Mouse (Mus musculus) bone marrow, adult 2 months (tissue): ENCODE data around the gene Clcn2. TPM values are rescaled to one million over a fixed set of nuclear protein-coding genes. Genes with fewer than 3 reads are reported as not detected.

Source experiments
- H3K27ac ChIP-seq: fragments of 200-500 bp; 2 replicates; pipeline ENCODE4 v1.5.1; 2012; ENCODE audit warnings: low read depth, mild to moderate bottlenecking, control low read depth, inconsistent platforms, low read length; ENCODE audit not compliant: control insufficient read depth, poor library complexity, insufficient read depth
- H3K4me1 ChIP-seq: fragments of 200-500 bp; 2 replicates; pipeline ENCODE4 v1.6.1; 2011; ENCODE audit warnings: low read length; ENCODE audit not compliant: control insufficient read depth, insufficient read depth
- H3K4me3 ChIP-seq: fragments of 200-500 bp; replicated peaks from 2 replicates; pipeline ENCODE3; 2011; ENCODE audit warnings: mild to moderate bottlenecking, low read depth, low read length, control low read depth; ENCODE audit not compliant: control insufficient read depth
- CTCF ChIP-seq: fragments of 200-500 bp; IDR thresholded peaks from 2 replicates; pipeline ENCODE4 v1.5.1; 2011; ENCODE audit warnings: low read length, control low read depth; ENCODE audit not compliant: control insufficient read depth, insufficient read depth
- POLR2A ChIP-seq: fragments of 200-500 bp; IDR thresholded peaks from 2 replicates; pipeline ENCODE4 v1.6.1; 2011; ENCODE audit warnings: low read depth, mild to moderate bottlenecking, control low read depth, low read length, borderline replicate concordance; ENCODE audit not compliant: control insufficient read depth
- WGBS: fragments of 180-500 bp; shearing (Covaris S2); methylation state at CpG from one replicate; pipeline ENCODE4 v1.1.7; 2018; 5-methylcytosine and 5-hydroxymethylcytosine counted together
- polyA plus RNA-seq: library from polyadenylated mRNA; stranded (reverse); fragments of >200 nt; gene quantifications from 2 replicates; pipeline ENCODE4 v1.2.4, GENCODE M21; 2011; ENCODE audit warnings: low replicate concordance; ENCODE audit not compliant: missing spikeins, insufficient read depth, insufficient read length

Gene Clcn2
- polyA plus RNA-seq, 1 experiment, result 23.1 TPM

- no peaks in the 10 kb centered on the region for H3K4me1 ChIP-seq
- no peak overlapping the region for H3K4me3 ChIP-seq
- TF ChIP-seq CTCF (no peak), POLR2A (no peak)
- 62% methylated on average over 4 of the region's 4 CpGs for WGBS
- no peak overlapping the region for H3K27ac ChIP-seq
Observed at GRCm38 (mm10) chr16:20725750-20726149, 8.2 kb upstream of the Clcn2 start.

- no peaks in the 10 kb centered on the region for H3K4me1 ChIP-seq
- no peak overlapping the region for H3K27ac ChIP-seq
- H3K4me3 ChIP-seq, result no peak overlapping the region
- no peak for TF ChIP-seq POLR2A
- WGBS, result 89% methylated on average over 7 of the region's 7 CpGs
Observed at GRCm38 (mm10) chr16:20725321-20725720, 7.8 kb upstream of the Clcn2 start.

GRCm38 (mm10) chr16:20724338-20724748 is 6.8 kb upstream of the Clcn2 start:
- no peaks in the 10 kb centered on the region for H3K4me1 ChIP-seq
- WGBS, result 27% methylated on average over 5 of the region's 5 CpGs
- TF ChIP-seq POLR2A (no peak), CTCF (peak; percentile 68)
- no peak overlapping the region for H3K27ac ChIP-seq
- H3K4me3 ChIP-seq, result no peak overlapping the region

GRCm38 (mm10) chr16:20723247-20723646 is 5.7 kb upstream of the Clcn2 start:
- H3K27ac ChIP-seq, result no peak overlapping the region
- TF ChIP-seq CTCF (no peak), POLR2A (no peak)
- 87% methylated on average over 4 of the region's 4 CpGs for WGBS
- no peak overlapping the region for H3K4me3 ChIP-seq
- H3K4me1 ChIP-seq, result no peaks in the 10 kb centered on the region

GRCm38 (mm10) chr16:20722736-20723135 is 5.2 kb upstream of the Clcn2 start:
- Histone ChIP-seq H3K4me3 (no peak overlapping the region), H3K4me1 (no peaks in the 10 kb centered on the region), H3K27ac (no peak overlapping the region)
- TF ChIP-seq CTCF, result no peak
- no peak for TF ChIP-seq POLR2A
- WGBS, result 83% methylated on average over 4 of the region's 4 CpGs

GRCm38 (mm10) chr16:20721808-20722207 is 4.3 kb upstream of the Clcn2 start:
- no peaks in the 10 kb centered on the region for H3K4me1 ChIP-seq
- WGBS, result 86% methylated on average over 10 of the region's 10 CpGs

GRCm38 (mm10) chr16:20717978-20718670 is 578 bp upstream of the Clcn2 start:
- under 1% methylated on average over 18 of the region's 18 CpGs for WGBS
- no peaks in the 10 kb centered on the region for H3K4me1 ChIP-seq
- 0 out of 2 replicates have a peak overlapping the region, but pooled peaks have one; percentile 78 for H3K27ac ChIP-seq
- TF ChIP-seq POLR2A (no peak), CTCF (no peak)
- H3K4me3 ChIP-seq, result peak overlapping the region; percentile 94

More at GRCm38 (mm10) chr16:20721808-20722207, 4.3 kb upstream of the Clcn2 start:
- Histone ChIP-seq H3K4me3 (no peak overlapping the region), H3K27ac (no peak overlapping the region)
- TF ChIP-seq POLR2A, result no peak
- no peak for TF ChIP-seq CTCF

GRCm38 (mm10) chr16:20716841-20717180 is 735 bp downstream of the Clcn2 start:
- Histone ChIP-seq H3K4me1 (no peaks in the 10 kb centered on the region), H3K27ac (peak overlapping the region; percentile 78), H3K4me3 (peak overlapping the region; percentile 94)
- no peak for TF ChIP-seq POLR2A
- no peak for TF ChIP-seq CTCF
- 0% methylated on average over 8 of the region's 8 CpGs for WGBS

GRCm38 (mm10) chr16:20715976-20716840 is 1.3 kb downstream of the Clcn2 start:
- Histone ChIP-seq H3K4me3 (peak overlapping the region; percentile 63), H3K4me1 (no peaks in the 10 kb centered on the region), H3K27ac (peak overlapping the region; percentile 57; the same call in 1 of the 2 replicates)
- TF ChIP-seq POLR2A (peak; percentile 52; the same call in 1 of the 2 replicates), CTCF (no peak)
- WGBS, result under 1% methylated on average over 68 of the region's 68 CpGs
